Comparison of ENCODE assay signal across 8 mouse cellular contexts in the genomic region with DNA sequence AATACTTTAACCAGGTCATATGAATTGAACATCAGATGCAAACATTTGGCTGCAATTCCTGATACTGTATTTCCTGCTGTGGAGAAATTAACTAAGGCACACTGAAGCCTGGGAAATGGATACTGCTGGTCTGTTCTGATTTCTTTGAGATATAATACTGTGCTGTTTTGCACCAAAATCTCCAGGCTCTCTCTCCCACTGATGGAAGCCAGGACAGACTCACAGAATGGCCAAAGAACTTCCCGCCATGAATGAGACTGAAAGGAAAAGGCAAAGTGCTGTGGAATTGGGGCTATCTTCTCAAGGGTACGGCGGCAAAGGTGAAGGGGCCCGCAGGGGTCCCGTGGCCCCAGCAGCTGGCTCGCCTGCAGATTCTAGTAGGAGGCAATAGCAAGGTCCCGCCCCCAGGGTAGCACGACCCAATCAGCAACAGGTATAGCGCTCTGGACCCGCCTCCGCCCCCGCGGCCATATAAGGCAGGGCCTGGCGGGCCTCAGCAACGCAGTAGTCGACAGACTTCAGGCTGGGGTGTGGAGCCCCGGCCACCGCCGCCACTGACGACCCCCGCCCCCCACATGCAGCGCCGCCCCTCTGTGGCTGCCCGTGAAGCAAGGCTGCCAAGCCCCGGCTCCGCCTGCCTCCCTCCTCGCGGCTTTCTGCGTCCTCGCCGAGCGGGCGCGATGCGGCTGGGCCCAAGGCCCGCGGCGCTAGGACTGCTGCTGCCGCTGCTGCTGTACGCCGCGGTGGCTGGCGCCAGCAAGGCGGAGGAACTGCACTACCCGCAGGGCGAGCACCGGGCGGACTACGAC. TPM values are rescaled to one million over a fixed set of nuclear protein-coding genes. Genes with fewer than 3 reads are reported as not detected.
DNase-seq lines count a peak whose midpoint lies in the region; ATAC-seq and TF ChIP-seq lines count a peak whose summit lies in the region.

A gene (plus strand): TSS at position 474 of the 809 bp plus-strand sequence.

- H3K4me1 ChIP-seq in hindbrain, embryonic 10.5 days (replicated peaks), result peaks cover 19% of the 10 kb centered on the region
- H3K4me1 ChIP-seq in lung, postnatal 0 days (ENCODE audit: insufficient read depth, low read depth, low read length), result no peaks in the 10 kb centered on the region

- H3K4me3 ChIP-seq in hindbrain, embryonic 10.5 days, result peak within 1 kb of the TSS; percentile 76
- H3K4me3 ChIP-seq in lung, postnatal 0 days (ENCODE audit: low read depth, low read length), result peak within 1 kb of the TSS; percentile 72

- no peaks in the 10 kb centered on the region for H3K9me3 ChIP-seq in hindbrain, embryonic 10.5 days
- no peaks in the 10 kb centered on the region for H3K9me3 ChIP-seq in lung, postnatal 0 days (ENCODE audit: low read length)

- TF ChIP-seq EP300 in lung, postnatal 0 days (IDR thresholded peaks at IDR 0.05), result no peak

- peak; percentile 33 for TF ChIP-seq CTCF in lung, postnatal 0 days (IDR thresholded peaks at IDR 0.05)

- peaks cover 32% of the 10 kb centered on the region for H3K36me3 ChIP-seq in hindbrain, embryonic 10.5 days
- H3K36me3 ChIP-seq in lung, postnatal 0 days (ENCODE audit: insufficient read depth, low read length), result 0 out of 2 replicates have a peak, but pooled peaks cover 3% of the 10 kb centered on the region

- peak within 1 kb of the TSS; percentile 88 for H3K9ac ChIP-seq in lung, postnatal 0 days (replicated peaks; ENCODE audit: low read depth)

- H3K27me3 ChIP-seq in hindbrain, embryonic 10.5 days (ENCODE audit: insufficient read depth, poor library complexity, severe bottlenecking), result no peaks in the 10 kb centered on the region
- H3K27me3 ChIP-seq in lung, postnatal 0 days (replicated peaks; ENCODE audit: insufficient read depth, low read length), result no peaks in the 10 kb centered on the region

- DNase-seq in MN1 (ENCODE audit: low spot score), result peak; percentile 96
- peak; percentile 97 for DNase-seq in cerebellum, adult 9-10 months
- peak; percentile 97 for DNase-seq in hindbrain, embryonic 10.5 days (ENCODE audit: low spot score)
- DNase-seq in layer of hippocampus, adult 9-11 months, result peak; percentile 96
- DNase-seq in lung, postnatal 0 days (ENCODE audit: low spot score), result peak; percentile 97
- DNase-seq in ovary, postnatal 14 days (ENCODE audit: low spot score), result peak; percentile 93
- DNase-seq in thymus, postnatal 14 days, result peak; percentile 98

- peak within 1 kb of the TSS; percentile 99 for H3K27ac ChIP-seq in hindbrain, embryonic 10.5 days
- H3K27ac ChIP-seq in lung, postnatal 0 days (ENCODE audit: low read length), result peak within 1 kb of the TSS; percentile 94

- under 1% methylated on average over 48 of the region's 49 CpGs for WGBS in hindbrain, embryonic 10.5 days
- under 1% methylated on average over 41 of the region's 49 CpGs for WGBS in lung, postnatal 0 days

- peak; percentile 98 for ATAC-seq in frontal cortex, adult (ENCODE audit: low TSS enrichment)
- peak; percentile 100 for ATAC-seq in lung, postnatal 0 days

- H3K4me2 ChIP-seq in lung, postnatal 0 days (replicated peaks; ENCODE audit: low read depth, low read length), result peak within 1 kb of the TSS; percentile 75

RNA-seq across cellular contexts. Expression of the gene that starts here (rescaled TPM):
- 300 and 320 TPM in 2 replicates for polyA plus RNA-seq in hindbrain, embryonic 10.5 days (2016; fragmentation: Nextera tagmentation; extraction: Ambion mirVana)
- polyA plus RNA-seq in lung, postnatal 0 days (2015; fragmentation: Nextera tagmentation; extraction: Ambion mirVana), result 150 and 156 TPM in 2 replicates

Comparison
In these comparisons a context has a peak if more than half of its experiments do, and no peak if none do; other contexts are left out.
1. Peak in every context shown above with its lines: DNase-seq, ATAC-seq, H3K4me3 ChIP-seq and H3K27ac ChIP-seq.